Mouse (Mus musculus) ES-Bruce4 (cell line): ENCODE results near the gene Zfp462.

Experiments used
- CTCF ChIP-seq: IDR thresholded peaks from one replicate; pipeline ENCODE4 v1.8.1; 2011; ENCODE audit warnings: low read depth, low read length
- POLR2A ChIP-seq: IDR thresholded peaks from one replicate; pipeline ENCODE4 v1.8.1; 2011; ENCODE audit warnings: low read length; ENCODE audit not compliant: insufficient read depth

DNA sequence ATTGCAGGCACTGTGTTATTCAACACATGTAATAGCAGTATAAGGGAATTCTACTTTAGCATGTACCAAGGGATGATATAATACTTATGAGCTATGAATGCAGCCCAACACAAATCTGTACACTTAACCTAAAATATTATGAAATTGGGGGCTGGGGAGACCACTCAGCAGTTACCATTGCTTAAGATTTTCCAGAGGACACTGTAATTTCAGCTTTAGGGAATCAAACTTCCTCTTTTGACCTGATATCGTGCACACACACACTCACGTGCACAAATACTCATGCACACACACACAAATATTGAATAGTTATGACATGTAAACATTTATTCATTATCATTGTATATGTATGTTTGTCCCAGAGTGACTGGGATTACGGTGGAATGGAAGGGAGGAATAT is 179.3 kb downstream of the Zfp462 start:
- TF ChIP-seq POLR2A (no peak), CTCF (no peak)
